Mouse (Mus musculus): ENCODE data around the gene Furin.

DNA sequence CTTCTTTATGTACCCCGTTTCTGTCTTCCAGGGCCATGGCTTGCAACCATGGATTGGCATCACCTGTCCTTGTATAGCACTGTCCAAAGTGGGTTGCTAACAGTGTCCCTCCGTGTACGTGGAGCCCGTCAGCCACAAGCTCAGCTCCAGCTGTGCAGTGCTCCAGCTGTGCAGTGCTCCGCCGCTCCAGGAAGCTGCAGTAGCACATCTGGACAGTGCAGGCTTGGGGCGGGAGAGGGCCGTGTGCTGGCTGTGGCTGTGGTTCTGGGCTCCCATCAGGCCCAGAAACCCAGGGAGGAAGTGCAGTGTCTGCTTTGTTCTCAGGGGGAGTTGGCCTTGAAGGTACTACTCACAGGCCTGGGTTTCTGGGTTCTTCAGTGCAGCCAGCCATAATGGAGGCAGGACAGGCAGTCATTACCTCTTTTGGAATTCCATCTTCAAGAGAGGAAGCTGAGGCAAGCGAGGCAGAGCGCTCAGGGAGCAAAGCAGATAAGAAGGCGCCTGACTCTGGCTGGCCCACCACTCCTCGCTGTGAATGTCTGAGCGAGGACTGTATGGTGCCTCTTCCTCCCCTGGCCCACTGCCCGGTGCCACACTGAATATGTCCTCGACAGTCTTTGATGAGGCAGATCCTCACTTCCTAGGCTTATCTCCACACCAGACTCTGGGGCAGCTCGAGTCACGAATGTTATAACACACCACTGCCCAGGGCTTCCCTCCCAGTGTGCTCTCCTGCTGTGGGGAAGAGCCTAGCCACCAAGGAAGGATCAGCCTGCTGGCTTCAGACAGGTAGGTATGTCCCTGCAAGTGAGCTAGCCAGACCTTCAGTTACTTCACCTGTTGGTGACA lies 39.4 kb upstream of the Furin start:
- TF ChIP-seq POLR2A (IDR thresholded peaks at IDR 0.05; ENCODE audit: control insufficient read depth, low read depth, low read length): no peak
- no peak for TF ChIP-seq CTCF (IDR thresholded peaks at IDR 0.05; ENCODE audit: control insufficient read depth, insufficient read depth, insufficient replicate concordance, low read depth, low read length)
